Mouse (Mus musculus) cerebellum, adult 18-20 months (tissue): ENCODE data around the gene Syne2.

Experiments
- DNase-seq, 2 experiments: peaks; one replicate each; pipeline ENCODE4 v3.0.0; 2021

Gene Syne2

DNA sequence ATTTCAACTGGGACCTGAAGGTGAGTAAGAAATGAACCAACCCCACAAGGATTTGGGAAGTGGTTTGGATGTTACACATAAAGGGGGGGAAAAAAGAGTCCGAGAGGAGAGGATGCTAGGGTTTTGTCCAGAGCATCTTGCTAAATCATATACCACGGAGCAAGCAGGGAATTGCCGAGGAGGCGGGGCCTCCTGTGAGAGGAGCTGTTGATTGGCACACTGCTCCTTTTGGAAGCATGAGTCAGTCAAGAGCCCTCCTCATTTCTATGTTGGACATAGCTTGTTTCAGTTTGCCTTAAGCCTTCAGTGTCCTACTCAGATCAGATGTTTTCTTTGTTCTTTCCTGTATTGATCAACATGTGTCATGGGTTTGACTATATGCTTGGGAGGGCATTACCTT is 245.1 kb downstream of the Syne2 start:
- DNase-seq: no peak

DNA sequence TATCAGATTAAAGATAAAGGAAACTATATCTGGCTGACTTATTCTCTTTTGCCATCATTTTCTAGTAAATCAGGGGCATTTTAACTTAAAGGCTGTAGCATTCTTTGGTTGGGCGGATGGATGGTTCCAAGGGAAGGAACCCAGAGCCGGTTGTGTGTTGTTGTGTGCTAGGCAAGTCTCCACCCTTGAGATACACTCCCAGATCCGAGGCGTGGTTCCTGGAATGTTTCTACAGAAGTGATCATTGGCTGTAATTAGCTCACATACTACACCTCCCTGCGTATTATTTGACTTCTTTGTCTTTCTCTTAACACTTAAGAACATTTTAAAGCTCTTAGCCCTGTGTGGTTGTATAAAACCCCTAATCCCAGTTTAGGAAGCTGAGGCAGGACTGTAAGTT is 252.5 kb downstream of the Syne2 start:
- no peak for DNase-seq

DNA sequence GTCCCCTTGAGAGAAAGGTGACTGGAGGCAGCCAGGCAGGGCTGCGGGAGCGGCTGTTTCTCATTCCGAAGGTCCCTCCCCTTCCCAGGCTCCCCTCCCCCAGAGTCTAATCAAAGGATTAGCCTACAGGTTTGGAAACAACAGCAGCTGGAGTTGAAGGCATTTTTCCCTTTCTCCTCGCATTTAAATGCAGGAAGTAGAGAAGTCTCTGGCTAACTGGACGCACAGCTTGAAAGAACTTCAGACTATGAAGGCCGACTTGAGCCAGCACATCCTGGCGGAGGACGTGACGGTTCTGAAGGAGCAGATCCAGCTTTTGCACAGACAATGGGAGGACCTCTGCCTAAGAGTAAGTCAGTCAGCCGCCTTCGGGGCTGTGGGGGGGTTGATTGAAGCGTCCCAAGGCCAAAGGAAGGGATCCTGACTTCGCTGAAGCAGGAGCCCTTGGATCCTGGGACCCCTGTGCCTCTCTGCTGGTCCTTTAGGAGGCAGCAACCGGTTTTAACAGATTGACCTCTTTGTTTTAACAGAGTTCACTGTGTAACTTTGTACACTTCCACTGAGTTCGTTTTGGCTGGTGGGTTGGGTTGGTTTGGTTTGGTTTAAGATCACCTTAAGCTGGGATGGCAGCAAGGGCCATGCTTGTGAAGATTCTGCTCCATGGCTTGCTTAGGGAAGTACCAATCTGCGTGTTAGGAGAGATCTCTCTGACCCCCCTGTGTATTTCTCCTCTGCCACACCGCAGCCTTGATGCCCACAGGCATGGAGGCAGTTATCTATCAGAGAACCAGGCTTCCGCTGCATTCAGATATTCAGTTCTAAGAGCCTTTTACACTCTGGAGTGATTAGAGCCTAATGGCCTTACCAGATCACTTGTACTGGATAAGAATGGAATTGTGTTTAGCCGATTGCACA is 254.3 kb downstream of the Syne2 start:
- DNase-seq: no peak

GRCm38 (mm10) chr12:76073066-76073826 is 255.3 kb downstream of the Syne2 start:
- no peak for DNase-seq

- no peak for DNase-seq
Measured at GRCm38 (mm10) chr12:76073981-76074380, 256.0 kb downstream of the Syne2 start.

- DNase-seq: peak in 1 of 2 experiments; percentile 33
Measured at GRCm38 (mm10) chr12:76080876-76081556, 263.1 kb downstream of the Syne2 start.

DNA sequence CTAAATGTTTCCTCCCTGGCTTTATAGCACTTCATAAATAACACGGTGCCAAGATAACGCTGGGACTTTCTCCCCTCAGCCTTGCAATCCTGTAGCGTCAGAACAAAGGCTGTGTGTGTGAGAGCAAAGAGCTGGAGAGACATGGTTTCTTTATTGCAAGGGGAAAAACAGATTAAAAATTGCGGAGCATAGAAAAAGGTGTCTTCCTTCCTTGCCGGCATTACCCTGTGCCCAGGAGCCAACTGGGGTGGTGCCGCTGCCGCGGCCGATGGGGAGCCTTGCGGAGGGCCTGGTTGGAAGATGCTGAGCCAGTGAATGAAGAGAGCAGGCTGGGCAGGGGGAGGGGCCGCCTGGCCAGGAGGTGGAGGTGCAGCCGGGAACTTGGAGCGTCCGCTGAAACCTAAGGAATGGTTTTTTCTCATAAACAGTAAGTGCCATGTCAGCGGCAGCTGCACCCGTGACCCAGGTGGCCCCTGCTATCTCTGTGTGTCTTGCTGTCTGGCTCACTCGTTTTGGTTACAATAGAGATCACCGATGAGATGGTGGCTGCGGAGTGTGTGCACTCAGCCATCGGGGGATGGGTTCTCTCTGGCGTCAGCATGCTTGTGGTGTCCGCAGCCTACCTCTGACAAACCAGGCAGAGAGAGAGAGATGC is 263.8 kb downstream of the Syne2 start:
- peak; percentile 89 to 94 for DNase-seq

GRCm38 (mm10) chr12:76085066-76085465 is 267.1 kb downstream of the Syne2 start:
- no peak for DNase-seq

DNA sequence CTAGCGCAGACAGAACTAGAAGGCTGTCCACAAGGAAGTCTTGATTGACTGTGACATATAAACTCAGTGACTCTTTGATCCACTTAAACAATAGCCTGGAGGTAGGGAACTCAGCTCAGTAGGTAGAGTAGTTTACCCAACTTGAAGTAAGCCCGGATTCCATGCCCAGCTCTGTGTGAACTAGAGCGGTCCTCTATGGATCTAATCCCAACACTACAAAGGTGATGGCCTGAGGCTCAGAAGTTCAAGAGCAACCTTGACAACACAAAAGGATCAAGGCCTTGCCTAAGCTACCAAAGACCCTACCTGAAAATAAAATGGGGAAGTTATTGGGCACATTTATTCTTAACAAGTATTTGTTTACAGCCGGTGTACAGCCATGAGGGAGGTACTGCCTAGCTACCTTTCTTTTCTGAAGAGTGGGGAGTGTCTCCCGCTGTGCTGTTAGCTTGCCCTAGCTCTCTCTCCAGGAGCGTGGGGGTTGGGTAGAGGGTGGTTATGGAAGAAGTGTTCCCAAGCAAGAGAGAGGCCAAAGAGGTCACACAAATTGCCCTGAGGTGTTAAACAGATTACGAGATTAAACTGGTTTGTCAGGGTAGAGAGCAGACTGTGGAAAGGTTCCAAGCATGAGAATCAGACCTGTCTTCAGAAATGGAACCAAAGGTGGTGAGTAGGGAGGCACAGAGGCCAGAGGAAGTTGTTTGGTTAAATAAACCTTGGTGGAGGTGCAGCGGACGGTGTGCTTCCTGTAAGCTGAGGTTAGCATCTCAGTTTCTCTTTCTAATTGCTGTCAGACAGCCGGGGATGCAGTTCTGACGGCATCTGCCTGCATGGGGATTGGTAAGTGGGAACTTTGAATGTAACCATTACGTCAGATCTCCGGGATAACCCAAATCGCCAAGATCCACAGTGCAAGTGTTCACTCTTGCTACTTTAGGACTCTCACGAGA is 268.3 kb downstream of the Syne2 start:
- DNase-seq: no peak

DNA sequence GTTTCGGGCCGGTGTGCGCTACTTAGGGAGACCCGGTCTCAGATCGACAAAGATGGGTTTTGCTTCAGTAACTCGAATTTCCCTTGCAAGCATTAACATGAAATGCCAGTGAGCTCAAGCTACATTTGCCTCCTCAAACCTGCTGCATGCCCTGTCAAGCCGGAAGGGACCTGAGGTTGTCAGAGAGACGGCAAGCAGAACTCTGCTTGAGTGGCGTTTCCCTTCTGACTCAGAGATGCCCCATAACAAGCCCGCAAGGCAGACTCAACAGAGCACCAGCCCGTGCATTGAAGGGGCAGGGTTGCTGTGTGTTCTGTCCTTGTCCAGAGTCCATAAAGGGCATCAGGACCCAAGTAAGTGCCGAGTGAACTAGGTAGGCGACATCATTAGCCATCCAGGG is 269.1 kb downstream of the Syne2 start:
- DNase-seq: no peak

DNA sequence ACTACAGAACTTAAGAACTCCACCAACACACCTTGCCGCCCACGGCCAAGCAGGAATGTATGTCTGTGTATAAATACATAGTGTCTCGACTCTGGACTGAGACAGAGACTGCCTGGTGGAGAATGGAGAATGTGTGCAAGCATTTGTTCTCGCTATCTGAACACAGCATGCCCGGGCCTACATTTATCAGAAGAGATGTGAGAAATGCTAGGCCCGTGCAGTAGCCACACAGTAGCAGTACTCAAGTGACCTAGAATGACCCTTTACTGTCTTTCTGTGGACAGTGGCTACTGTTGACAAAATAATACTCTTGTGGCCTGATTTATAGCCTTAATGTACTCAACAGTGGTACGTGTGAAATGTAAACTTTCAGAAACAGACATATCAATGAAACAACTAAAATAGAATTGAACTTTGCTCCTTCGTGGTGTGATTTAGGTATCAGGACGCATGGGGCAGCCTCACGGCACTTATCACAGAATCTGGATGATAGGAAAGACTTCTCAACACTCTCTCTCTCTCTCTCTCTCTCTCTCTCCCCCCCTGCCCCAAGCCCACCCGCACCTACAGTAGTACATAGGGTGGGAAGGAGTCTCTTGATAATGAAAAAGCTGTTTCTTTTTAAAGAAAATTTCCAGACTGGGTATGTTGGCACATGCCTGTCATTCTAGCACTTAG is 275.0 kb downstream of the Syne2 start:
- no peak for DNase-seq

- no peak for DNase-seq
Measured at GRCm38 (mm10) chr12:76093613-76094588, 276.0 kb downstream of the Syne2 start.

DNA sequence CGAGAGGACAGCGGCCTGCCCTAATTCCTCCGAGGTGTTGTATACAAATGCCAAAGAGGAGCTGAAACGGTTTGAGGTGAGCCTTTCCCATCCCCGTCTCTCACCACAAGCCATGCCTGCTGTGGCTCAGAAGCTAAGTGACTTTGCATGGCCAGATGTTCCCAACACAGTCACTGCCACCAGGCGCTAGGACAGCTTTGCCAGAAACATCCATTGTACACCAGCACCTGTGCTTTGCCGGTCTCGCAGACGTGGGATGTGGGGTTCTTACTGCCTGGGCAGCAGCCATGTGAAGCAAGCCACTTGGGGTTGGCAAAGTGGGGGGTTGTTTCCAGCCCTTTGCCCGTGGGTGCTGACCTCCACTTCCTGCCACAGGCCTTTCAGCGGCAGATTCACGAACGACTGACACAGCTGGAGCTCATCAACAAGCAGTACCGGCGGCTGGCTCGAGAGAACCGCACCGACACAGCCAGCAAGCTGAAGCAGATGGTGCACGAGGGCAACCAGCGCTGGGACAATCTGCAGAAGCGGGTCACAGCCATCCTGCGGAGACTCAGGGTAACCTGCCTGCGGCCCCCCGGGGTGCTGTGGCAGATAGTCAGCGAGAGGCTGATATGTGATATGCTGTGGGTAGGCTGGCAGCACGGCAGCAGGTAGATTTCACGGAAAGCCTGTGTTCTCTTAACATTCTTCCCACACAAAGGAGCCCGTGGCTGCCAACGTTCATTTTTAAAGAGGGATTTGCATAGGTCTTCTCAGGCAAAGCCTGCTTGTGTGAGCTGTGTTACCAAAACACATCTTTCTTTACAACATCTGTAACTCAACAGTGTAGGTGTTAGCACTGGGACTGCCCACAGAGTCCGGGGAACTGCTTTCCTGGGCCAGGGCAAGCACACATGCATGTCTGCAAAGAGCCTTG is 277.4 kb downstream of the Syne2 start:
- peak in 1 of 2 experiments; percentile 31 for DNase-seq

- peak; percentile 79 to 83 for DNase-seq
Measured at GRCm38 (mm10) chr12:76102621-76103020, 284.7 kb downstream of the Syne2 start.

DNA sequence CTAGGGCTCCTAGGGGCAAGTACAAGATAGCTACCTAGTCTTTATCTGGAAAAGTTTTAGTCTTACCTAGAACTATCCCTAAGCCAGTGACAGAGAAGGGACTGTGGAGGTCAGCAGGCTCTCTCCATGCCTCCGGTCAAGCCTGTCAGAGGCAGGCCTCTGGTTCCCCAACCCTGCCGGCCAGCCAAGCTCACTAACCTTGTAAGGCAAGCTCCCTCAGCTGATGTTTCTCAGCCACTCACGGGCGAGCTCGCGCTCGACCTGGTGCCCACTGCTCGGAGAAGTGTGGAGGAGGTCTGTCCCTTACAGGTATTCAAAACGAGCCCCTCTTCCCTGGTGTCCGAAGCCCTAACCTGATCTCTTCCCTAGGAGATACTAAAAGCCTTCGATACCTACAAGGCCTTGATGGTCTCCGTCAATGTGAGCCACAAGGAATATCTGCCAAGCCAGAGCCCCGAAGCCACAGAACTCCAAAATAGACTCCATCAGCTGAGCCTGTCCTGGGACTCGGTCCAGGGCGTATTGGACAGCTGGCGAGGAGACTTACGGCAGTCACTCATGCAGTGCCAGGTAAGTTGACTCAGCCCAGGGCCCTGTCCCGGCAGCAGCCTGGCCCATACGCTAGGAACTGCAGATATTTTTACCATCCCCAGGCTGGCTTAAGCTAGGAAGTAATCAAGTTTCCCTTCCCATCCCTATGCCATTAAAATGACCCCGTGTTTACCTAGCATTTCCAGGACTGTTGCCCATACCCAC is 286.8 kb downstream of the Syne2 start:
- peak; percentile 67 for DNase-seq

- DNase-seq: peak; percentile 81 to 87
Measured at GRCm38 (mm10) chr12:76109646-76110405, 291.9 kb downstream of the Syne2 start.

GRCm38 (mm10) chr12:76111046-76111445 is 293.1 kb downstream of the Syne2 start:
- peak in 1 of 2 experiments; percentile 37 for DNase-seq
